Mouse (Mus musculus) yolk sac, embryonic 10.5 days (tissue): ENCODE measurements around the gene Gm20388.
"Not testable (repeated sequence)": the region's sequence is repeated elsewhere in the genome, so short reads cannot be mapped to it uniquely, and the experiment has no call there.

Source experiments
- DNase-seq: peaks from one replicate; pipeline ENCODE4 v3.0.0-alpha.2; 2017; ENCODE audit warnings: low spot score

The Gm20388 gene

DNA sequence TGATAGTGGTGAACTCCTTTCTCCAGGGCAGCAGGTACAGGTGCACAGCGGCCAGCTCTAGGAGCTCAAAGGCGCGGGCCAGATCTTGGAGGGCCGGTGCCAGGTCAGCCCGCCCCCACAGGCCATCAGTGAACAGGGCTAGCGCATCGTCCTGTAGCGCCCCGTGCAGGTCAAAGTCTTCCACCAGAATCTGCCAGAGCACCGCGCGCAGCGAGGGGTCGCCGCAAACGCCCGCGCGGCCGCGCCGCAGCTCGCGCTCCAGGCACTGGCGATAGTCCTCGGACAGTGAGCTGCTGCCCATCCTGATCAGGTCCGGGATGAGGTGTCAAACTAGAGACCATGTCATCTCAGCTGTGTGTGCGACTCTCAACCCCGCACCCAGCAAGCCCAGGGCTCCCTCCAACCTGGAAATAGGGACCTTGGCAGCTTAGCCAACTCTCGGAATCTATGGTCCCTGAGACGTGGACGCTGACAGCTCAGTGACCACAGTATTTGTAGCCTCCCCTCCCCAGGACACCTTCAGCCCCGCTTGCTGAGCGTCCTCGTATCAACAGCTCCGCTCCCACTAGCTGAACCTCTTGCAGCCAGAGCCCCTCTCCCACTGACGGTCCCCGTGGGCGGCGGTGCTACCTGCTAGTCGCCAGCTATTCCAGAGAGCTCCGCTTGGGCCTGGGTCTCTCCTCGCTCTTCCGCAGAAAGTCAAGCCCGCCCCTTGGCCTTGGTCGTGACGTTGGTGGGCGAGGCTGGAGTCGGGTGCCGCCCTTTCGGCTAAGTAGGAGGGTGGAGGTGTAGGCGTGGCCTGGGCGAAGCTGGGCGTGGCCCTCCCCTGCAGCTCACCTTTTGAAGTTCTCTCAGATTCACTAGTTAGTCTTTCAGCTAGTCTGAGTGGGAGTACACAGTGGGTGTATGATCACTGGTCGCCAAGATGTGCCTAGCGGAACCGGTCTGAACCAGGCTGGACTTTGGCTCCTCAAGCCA is 3325.2 kb downstream of the Gm20388 start, which contains the start of gene Spata2l:
Gene Spata2l, minus strand, starts transcription at position 714 of the 978 bp plus-strand sequence.
- DNase-seq, result peak; percentile 90

- no peak for DNase-seq
Measured at GRCm38 (mm10) chr8:123239398-123239797, 3328.8 kb downstream of the Gm20388 start.

- DNase-seq, result no peak
Measured at GRCm38 (mm10) chr8:123242107-123242923, 3331.7 kb downstream of the Gm20388 start.

- no peak for DNase-seq
Measured at GRCm38 (mm10) chr8:123243053-123243452, 3332.4 kb downstream of the Gm20388 start.

- DNase-seq, result peak; percentile 61
Measured at GRCm38 (mm10) chr8:123244382-123244781, 3333.7 kb downstream of the Gm20388 start.

DNA sequence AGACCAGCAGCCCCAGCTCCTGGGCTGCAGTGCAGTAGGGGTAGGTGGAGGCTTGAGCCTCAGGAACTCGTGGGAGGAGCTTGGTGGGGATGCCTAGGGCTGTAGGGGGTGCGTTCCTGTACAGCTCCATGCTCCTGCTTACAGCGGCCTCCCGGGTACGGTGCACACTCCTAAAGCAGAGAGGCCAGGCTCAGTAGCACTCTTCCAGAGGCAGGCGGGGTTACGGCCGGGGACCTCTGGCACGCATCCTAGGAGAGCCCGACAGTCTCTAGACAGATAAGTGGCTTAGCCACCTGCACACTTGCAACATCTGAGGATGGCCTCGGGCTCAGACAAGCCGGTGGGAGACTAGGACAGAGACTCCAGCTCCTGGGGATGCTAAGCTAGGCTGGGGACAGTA is 3334.9 kb downstream of the Gm20388 start:
- no peak for DNase-seq

DNA sequence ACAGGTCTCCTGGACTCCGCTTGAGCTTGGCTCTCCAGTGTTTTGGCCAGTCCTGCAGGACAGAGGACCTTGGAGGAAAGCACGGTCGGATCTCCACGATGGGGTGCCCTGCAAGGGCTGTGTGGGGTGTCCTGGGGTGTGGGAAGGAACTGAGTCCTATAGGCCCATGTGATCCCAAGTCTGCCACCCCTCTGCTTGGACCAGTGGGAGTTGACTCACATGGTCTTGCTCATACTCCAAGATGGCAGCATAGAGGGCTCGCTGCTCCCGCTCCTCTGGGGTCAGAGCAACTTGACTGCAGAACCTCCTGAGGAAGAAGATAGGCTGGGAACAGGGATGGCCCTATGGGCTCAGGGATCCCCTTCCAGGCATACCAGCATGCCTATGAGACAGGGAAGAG is 3337.1 kb downstream of the Gm20388 start:
- no peak for DNase-seq

- DNase-seq, result no peak
Measured at GRCm38 (mm10) chr8:123248596-123248995, 3338.0 kb downstream of the Gm20388 start.

DNA sequence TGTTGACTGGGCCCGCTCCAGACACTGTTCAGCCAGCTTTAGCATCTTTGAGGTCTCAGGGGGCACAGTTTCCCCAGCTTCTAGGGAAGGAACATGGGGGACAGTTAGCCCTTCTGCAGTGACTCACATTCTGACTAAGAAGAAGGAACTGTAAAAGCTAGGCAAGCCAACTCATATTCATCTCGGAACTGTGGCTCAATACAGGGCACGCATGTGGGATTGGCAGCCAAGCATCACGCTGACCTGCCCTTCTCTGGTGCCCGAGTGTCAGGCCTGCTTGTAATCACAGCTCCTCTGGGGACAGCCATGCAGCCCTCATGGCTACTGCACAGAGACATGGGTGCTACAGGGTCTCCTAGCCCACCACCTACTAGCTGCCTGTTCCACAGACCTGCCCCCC is 3340.3 kb downstream of the Gm20388 start:
- DNase-seq, result no peak

DNA sequence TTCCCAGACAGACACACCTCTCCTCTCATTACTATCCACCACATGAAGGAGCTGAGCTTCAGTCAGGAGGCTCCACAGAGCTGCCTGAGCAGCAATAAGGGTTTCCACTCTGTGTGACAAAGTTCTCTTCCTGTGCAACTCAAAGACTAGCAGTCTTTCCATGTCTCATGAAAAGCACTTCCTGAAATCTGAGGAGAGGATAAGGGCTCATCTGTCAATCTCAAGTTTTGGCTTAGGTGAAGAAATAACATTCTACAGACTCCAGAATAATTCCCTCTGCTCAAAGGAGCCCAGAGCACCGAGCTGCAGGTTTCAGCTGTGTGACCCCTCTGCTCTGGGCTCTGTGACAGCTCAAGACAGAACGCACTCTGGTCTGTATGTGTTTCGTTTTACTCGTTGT is 3342.3 kb downstream of the Gm20388 start:
- no peak for DNase-seq

GRCm38 (mm10) chr8:123253451-123254098 is 3342.9 kb downstream of the Gm20388 start:
- no peak for DNase-seq

- peak; percentile 89 for DNase-seq
Measured at GRCm38 (mm10) chr8:123254099-123254885, 3343.7 kb downstream of the Gm20388 start, which contains the start of the genes Zfp276 and Vps9d1. Zfp276 (plus strand) TSS chr8:123254195. Vps9d1 (minus strand) TSS chr8:123254348.

- DNase-seq, result no peak
Measured at GRCm38 (mm10) chr8:123255170-123255569, 3344.5 kb downstream of the Gm20388 start.

GRCm38 (mm10) chr8:123257114-123257513 is 3346.5 kb downstream of the Gm20388 start:
- DNase-seq, result no peak

- DNase-seq, result not testable (repeated sequence)
Measured at GRCm38 (mm10) chr8:123257593-123257992, 3347.0 kb downstream of the Gm20388 start.

DNA sequence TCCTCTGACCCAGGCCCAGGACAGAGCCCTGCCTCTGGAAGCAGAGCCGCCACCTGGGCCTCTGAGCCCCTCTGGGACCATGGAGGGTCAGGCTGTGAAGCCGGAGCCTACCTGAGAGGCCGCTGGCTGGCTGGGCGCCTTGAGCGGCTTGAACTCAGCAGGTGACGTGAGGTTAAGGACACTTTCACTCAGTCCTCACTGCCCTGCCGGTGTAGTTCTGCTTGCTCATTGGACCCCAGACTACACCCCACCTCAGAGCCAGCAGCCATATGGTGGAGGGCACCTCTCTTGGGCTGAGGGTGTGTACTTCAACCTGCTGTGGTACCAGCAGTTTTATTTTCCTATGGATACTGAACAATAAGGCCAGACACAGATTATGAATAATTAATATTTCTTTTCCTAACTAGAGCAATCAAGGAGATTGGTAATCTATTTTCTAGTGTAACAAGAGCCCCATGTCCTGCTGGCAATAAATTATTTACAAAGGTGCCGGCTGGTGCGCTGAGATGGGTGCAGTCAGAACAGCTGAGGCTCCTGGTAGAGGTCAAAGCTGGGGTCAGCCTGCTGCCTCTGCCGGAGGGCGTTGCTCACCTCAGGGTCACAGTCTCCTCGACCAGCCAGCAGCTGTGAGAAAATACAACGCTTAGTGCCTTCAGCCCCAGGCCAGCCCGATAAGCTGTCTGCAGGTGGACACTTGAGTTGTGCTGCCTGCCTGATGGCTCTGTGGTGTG is 3357.4 kb downstream of the Gm20388 start:
- peak; percentile 55 for DNase-seq

- no peak for DNase-seq
Measured at GRCm38 (mm10) chr8:123271147-123271546, 3360.5 kb downstream of the Gm20388 start.

DNA sequence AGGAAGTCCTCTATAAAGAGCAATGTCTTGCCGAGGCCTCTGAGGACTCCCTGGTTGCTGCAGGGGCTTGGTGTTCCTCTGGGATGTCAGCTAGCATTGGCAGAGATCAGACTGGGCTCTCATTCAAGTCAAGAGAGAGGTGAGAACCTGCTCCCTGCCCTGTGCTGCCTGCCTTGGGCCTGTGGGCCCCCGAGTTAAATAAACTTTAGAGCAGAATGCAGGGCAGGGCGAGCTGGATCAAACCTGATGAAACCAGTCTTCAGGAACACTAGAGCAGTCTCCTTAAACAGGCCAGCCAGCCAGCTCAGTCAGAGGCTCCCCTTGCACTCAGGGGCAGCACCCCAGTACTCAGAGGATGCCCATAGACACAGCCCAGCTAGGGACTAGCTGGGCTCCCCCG is 3361.3 kb downstream of the Gm20388 start:
- peak; percentile 20 for DNase-seq

DNA sequence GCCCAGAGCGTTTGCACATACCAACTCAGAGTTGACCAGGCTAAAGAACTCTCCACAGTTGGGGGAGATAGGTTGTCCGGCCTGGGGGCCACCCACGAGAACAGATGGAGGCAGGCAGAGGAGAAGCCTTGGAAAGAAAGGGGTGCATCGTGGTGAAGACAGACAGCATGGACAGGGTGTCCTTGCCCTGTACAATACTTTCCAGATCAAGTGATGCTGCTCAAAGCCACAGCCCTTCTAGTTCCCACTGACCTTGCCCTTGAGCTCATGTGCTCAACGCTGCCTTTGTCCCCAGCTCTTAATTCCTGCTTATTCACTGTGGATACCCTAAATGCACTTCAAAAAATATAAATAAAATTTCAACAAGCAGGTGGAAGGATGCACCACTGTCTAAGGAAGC is 3363.8 kb downstream of the Gm20388 start:
- DNase-seq, result no peak

DNA sequence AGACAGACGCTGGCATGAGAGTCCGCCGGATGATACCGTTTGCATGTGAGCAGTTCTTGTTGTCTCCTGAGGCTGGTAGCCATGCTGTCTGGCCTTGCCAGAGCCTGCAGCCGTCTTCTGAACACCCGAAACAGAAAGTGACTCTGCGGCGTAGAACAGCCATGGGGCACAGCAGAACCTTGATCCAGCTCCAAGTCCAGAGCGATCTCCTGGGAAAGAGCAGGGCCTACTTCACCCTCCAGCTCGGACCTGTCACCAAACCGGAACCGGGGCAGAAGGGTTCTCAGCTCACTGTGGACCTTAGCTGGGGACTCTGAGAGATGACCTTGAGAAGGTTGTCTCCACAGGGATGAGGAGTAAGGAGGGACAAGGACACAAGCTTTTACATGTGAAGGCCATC is 3364.5 kb downstream of the Gm20388 start:
- no peak for DNase-seq
